ENCODE assay signal across 7 mouse cellular contexts in the genomic region with DNA sequence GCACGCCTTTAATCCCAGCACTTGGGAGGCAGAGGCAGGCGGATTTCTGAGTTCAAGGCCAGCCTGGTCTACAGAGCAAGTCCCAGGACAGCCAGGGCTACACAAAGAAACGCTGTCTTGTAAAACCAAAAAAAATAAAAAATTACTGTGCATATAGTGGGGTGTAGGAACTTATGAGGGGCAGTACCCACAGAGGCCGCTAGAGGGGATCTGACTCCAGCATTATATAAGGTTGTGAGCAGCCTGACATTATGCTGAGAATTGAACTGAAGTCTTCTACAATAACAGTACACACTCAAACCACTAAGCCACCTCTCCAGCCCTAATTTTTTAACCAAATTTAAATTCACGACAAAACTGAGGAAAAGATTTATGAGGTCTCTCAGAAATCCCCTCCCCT. TPM values are rescaled to one million over a fixed set of nuclear protein-coding genes. Genes with fewer than 3 reads are reported as not detected.
DNase-seq lines count a peak whose midpoint lies in the region; ATAC-seq lines count a peak whose summit lies in the region.

No protein-coding gene starts in this region.

- no peaks in the 10 kb centered on the region for H3K27me3 ChIP-seq in hindbrain, embryonic 16.5 days (replicated peaks; ENCODE audit: control insufficient read depth, insufficient read depth, low read length)

- no peak overlapping the region for H3K4me3 ChIP-seq in hindbrain, embryonic 16.5 days (ENCODE audit: low read length)

- no peak overlapping the region for H3K4me2 ChIP-seq in hindbrain, embryonic 16.5 days (ENCODE audit: low read length)

- peaks cover 23% of the 10 kb centered on the region for H3K36me3 ChIP-seq in hindbrain, embryonic 16.5 days (ENCODE audit: control insufficient read depth, insufficient read depth, low read length)

- H3K9ac ChIP-seq in hindbrain, embryonic 16.5 days (ENCODE audit: low read depth, low read length): no peak overlapping the region

- no peak overlapping the region for H3K27ac ChIP-seq in hindbrain, embryonic 16.5 days (ENCODE audit: low read depth, low read length)

- peak; percentile 69 for DNase-seq in ZHBTc4 (ENCODE audit: low read depth, low spot score)
- peak; percentile 23 for DNase-seq in cerebellum, adult 9-11 months
- peak; percentile 27 to 59 for DNase-seq in frontal cortex, postnatal 10 days (ENCODE audit: low spot score in 2 of 2)
- DNase-seq in left cerebral cortex, adult 11 months (ENCODE audit: low spot score): peak; percentile 23
- DNase-seq in lung, postnatal 36 days: peak; percentile 83
- peak; percentile 64 to 75 for DNase-seq in right cerebral cortex, postnatal 10 days (ENCODE audit: low spot score in 2 of 2)

- H3K9me3 ChIP-seq in hindbrain, embryonic 16.5 days (ENCODE audit: control insufficient read depth, low read length): no peaks in the 10 kb centered on the region

- WGBS in hindbrain, embryonic 16.5 days: 53% methylated on average over 5 of the region's 5 CpGs

- ATAC-seq in hindbrain, embryonic 16.5 days: peak; percentile 89

- no peaks in the 10 kb centered on the region for H3K4me1 ChIP-seq in hindbrain, embryonic 16.5 days (ENCODE audit: control insufficient read depth, insufficient read depth, low read depth, low read length)

RNA-seq across cellular contexts. Expression of a gene that starts 30.2 kb away (rescaled TPM):
- polyA plus RNA-seq in hindbrain, embryonic 16.5 days (2015; fragmentation: Nextera tagmentation; extraction: Ambion mirVana): 49.1 and 50.1 TPM in 2 replicates

Comparison
In these comparisons a context has a peak if more than half of its experiments do, and no peak if none do; other contexts are left out.
1. DNase-seq: peak in every context shown above with its lines; median percentile 83 in lung, postnatal 36 days; 70 in right cerebral cortex, postnatal 10 days; 69 in ZHBTc4; 43 in frontal cortex, postnatal 10 days; 23 in cerebellum, adult 9-11 months; 23 in left cerebral cortex, adult 11 months.